Mouse (Mus musculus) granulocyte monocyte progenitor cell, adult 5-6 weeks (primary cell): ENCODE data around the gene AW011738. TPM values are rescaled to one million over a fixed set of nuclear protein-coding genes. Genes with fewer than 3 reads are reported as not detected.
A peak's percentile ranks its signal among the peaks of the same experiment; 100 is the strongest.

Experiments used
- ATAC-seq: replicated peaks from 2 replicates; pipeline ENCODE4 v1.8.0; 2016; ENCODE audit warnings: mild to moderate bottlenecking, moderate TSS enrichment, inconsistent platforms; ENCODE audit not compliant: poor library complexity, severe bottlenecking
- total RNA-seq, 2 experiments: library from RNA; stranded (forward) in 1 of 2; stranded (reverse) in 1 of 2; fragments of 200-712, 200-1000 nt in 1 of 2; fragments of >200 nt in 1 of 2; fragmentation: Nextera tagmentation in 1 of 2; gene quantifications; 2 replicates each; pipeline ENCODE4 v1.2.3; 2014 to 2017

The AW011738 gene
- total RNA-seq, 2 experiments from 2014 or later: 0.26 to 2.1 TPM

GRCm38 (mm10) chr4:156235360-156235770 is 32.3 kb downstream of the AW011738 start:
- no peak for ATAC-seq

DNA sequence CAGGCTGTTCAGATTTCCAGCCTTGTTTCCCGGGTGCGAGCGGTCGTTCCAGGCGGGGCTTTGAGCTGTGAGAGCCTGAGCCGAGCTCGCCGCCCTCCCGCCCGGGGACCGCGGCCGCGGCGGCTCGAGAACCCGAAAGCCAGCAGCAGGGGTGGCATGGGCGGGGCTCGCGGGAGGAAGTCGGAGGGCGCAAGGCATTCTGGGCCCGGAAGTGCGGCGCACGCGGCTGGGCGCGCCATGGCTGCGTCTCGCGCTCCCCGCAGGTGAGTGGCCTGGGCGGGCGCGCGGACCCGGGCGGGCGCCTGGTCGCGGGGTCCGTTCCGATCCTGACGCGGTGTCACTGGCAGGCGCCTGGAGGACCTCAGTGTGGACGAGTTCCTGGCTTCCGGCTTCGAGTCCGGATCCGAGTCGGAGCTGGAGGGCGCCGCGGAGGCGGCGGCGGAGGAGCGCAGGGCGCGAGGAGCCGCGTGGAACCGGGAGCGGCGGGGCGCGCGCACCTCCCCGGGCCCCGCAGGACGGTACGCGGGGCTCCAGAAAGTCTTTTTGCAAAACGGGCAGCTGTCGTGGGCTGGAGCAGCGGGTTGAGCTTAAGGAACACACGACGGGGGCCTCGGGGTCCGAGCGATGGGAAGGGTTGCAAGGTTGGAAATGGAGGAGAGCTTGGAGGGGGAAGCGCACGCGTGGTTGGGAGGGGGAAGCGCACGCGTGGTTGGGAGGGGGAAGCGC is 32.9 kb downstream of the AW011738 start, which contains the start of gene Noc2l:
TSS of gene Noc2l (plus strand) at position 203 of the 726 bp plus-strand sequence.
- peak; percentile 74 for ATAC-seq

DNA sequence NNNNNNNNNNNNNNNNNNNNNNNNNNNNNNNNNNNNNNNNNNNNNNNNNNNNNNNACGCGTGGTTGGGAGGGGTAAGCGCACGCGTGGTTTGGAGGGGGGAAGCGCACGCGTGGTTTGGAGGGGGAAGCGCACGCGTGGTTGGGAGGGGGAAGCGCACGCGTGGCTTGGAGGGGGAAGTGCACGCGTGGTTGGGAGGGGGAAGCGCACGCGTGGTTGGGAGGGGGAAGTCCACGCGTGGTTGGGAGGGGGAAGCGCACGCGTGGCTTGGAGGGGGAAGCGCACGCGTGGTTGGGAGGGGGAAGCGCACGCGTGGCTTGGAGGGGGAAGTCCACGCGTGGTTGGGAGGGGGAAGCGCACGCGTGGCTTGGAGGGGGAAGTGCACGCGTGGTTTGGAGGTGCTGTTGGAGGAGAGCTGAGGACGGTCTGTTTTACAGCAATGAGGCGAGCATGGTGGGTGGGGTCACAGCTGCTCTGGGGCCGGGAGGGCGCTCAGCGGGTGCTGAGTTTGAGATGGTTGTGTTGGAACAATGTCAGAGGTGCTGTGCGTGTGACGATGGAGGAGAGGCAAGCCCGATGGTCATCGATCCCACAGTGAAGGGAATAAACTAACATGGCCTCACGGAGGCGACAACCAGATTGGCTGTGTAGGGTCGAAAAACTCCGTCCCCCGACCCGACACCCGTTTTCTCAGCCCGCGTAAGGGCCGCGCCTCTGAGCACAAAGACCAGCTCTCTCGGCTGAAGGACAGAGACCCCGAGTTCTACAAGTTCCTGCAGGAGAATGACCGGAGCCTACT is 33.7 kb downstream of the AW011738 start:
- ATAC-seq: no peak

DNA sequence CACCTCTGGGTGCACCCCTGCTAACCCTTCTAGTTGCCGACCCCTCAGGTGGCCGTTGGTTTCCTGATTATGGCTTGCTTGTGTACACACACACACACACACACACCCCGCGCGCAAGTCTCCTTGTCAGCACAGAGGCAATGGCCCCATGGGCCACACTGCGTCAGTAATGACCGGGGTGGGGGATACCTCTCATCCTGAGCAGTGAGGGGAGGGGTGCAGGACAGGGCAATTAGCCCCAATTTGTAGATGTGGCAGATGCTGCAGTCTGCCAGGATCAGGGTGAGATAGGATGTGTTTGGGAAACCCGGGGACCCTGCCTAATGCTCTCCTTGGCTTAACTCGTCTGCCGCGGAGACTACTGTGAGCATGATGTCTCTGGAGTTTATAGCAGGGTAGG is 46.5 kb downstream of the AW011738 start:
- ATAC-seq: no peak

DNA sequence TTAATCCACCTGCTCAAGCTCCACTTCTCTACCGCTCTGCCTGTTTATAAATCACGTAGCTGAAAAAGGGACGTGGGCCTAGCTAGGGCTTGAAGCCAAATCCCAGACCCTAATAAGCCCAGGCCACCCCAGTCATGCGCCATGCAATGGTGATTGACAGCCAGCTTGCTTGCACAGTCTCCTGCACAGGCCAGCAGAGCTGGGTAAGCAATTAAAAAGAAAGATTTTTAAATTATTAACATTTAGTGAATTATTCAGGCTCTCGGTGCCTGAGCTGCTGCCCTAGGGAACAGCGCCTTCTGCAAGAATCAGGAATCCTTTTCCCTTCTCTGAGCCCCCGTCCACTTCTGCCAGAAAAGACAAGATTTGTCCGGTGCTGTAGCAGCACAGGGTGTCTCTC is 48.0 kb downstream of the AW011738 start:
- no peak for ATAC-seq

- ATAC-seq: no peak
These were observed 49.0 kb downstream of the AW011738 start for GRCm38 (mm10) chr4:156252140-156252539.

GRCm38 (mm10) chr4:156252619-156253018 is 49.5 kb downstream of the AW011738 start:
- ATAC-seq: peak; percentile 51

GRCm38 (mm10) chr4:156253043-156253442 is 49.9 kb downstream of the AW011738 start:
- ATAC-seq: no peak

GRCm38 (mm10) chr4:156254361-156255077 is 51.4 kb downstream of the AW011738 start:
- ATAC-seq: peak; percentile 13; the same call in 1 of the 2 replicates

Other genes starting within 250 kb of the AW011738 start
- gene C1qtnf12, start 241.0 kb upstream of the AW011738 start, total RNA-seq (2014; fragmentation: Nextera tagmentation): 15.4 and 32.2 TPM in 2 replicates
- gene C1qtnf12, start 241.0 kb upstream of the AW011738 start, total RNA-seq (2017): 10.6 and 11.0 TPM in 2 replicates
- gene B3galt6, start 210.7 kb upstream of the AW011738 start, total RNA-seq (2014; fragmentation: Nextera tagmentation): 6.4 and 6.6 TPM in 2 replicates
- gene B3galt6, start 210.7 kb upstream of the AW011738 start, total RNA-seq (2017): 10.3 and 10.7 TPM in 2 replicates
- 62.0 and 73.4 TPM in 2 replicates for gene Sdf4, start 210.4 kb upstream of the AW011738 start, total RNA-seq (2014; fragmentation: Nextera tagmentation)
- gene Sdf4, start 210.4 kb upstream of the AW011738 start, total RNA-seq (2017): 174 and 182 TPM in 2 replicates
- gene Tnfrsf4, start 189.5 kb upstream of the AW011738 start, total RNA-seq (2014; fragmentation: Nextera tagmentation): 2.2 TPM in 1 of 2 replicates, not detected in the other
- 1.1 TPM in 1 of 2 replicates, not detected in the other for gene Tnfrsf4, start 189.5 kb upstream of the AW011738 start, total RNA-seq (2017)
- gene Tnfrsf18, start 177.1 kb upstream of the AW011738 start, total RNA-seq (2014; fragmentation: Nextera tagmentation): 0.99 and 4.6 TPM in 2 replicates
- gene Tnfrsf18, start 177.1 kb upstream of the AW011738 start, total RNA-seq (2017): 1.9 and 4.6 TPM in 2 replicates
- gene Ttll10, start 143.9 kb upstream of the AW011738 start, total RNA-seq (2014; fragmentation: Nextera tagmentation): not detected in 2 replicates
- gene Ttll10, start 143.9 kb upstream of the AW011738 start, total RNA-seq (2017): not detected in 2 replicates
- 32.2 and 43.0 TPM in 2 replicates for gene 9430015G10Rik, start 93.3 kb upstream of the AW011738 start, total RNA-seq (2014; fragmentation: Nextera tagmentation)
- gene 9430015G10Rik, start 93.3 kb upstream of the AW011738 start, total RNA-seq (2017): 24.7 and 32.8 TPM in 2 replicates
- not detected in 2 replicates for gene Rnf223, start 72.8 kb upstream of the AW011738 start, total RNA-seq (2014; fragmentation: Nextera tagmentation)
- gene Rnf223, start 72.8 kb upstream of the AW011738 start, total RNA-seq (2017): 0.17 TPM in 1 of 2 replicates, not detected in the other
- gene Agrn, start 5.8 kb upstream of the AW011738 start, total RNA-seq (2014; fragmentation: Nextera tagmentation): 1.1 and 8.9 TPM in 2 replicates
- gene Agrn, start 5.8 kb upstream of the AW011738 start, total RNA-seq (2017): 1.2 and 2.1 TPM in 2 replicates
- 4.6 and 11.1 TPM in 2 replicates for gene Isg15, start 2.5 kb upstream of the AW011738 start, total RNA-seq (2014; fragmentation: Nextera tagmentation)
- gene Isg15, start 2.5 kb upstream of the AW011738 start, total RNA-seq (2017): 1.2 TPM in 1 of 2 replicates, not detected in the other
- gene Perm1, start 12.6 kb downstream of the AW011738 start, total RNA-seq (2014; fragmentation: Nextera tagmentation): not detected in 2 replicates
- 0.05 TPM in 1 of 2 replicates, not detected in the other for gene Perm1, start 12.6 kb downstream of the AW011738 start, total RNA-seq (2017)
- 24.3 and 36.5 TPM in 2 replicates for gene Plekhn1, start 31.6 kb downstream of the AW011738 start, total RNA-seq (2014; fragmentation: Nextera tagmentation)
- 12.2 and 13.4 TPM in 2 replicates for gene Plekhn1, start 31.6 kb downstream of the AW011738 start, total RNA-seq (2017)
- gene Noc2l, start 32.7 kb downstream of the AW011738 start, total RNA-seq (2014; fragmentation: Nextera tagmentation): 97.3 and 108 TPM in 2 replicates
- 116 and 135 TPM in 2 replicates for gene Noc2l, start 32.7 kb downstream of the AW011738 start, total RNA-seq (2017)
- not detected in 2 replicates for gene Samd11, start 52.4 kb downstream of the AW011738 start, total RNA-seq (2014; fragmentation: Nextera tagmentation)
- 0.15 and 0.60 TPM in 2 replicates for gene Samd11, start 52.4 kb downstream of the AW011738 start, total RNA-seq (2017)
- gene Vmn2r-ps159, start 127.8 kb downstream of the AW011738 start, total RNA-seq (2014; fragmentation: Nextera tagmentation): not detected in 2 replicates
- gene Vmn2r-ps159, start 127.8 kb downstream of the AW011738 start, total RNA-seq (2017): not detected in 2 replicates